Mouse (Mus musculus) liver, embryonic 11.5 days (tissue): Measurements from ENCODE around the gene Prn. TPM values are rescaled to one million over a fixed set of nuclear protein-coding genes. Genes with fewer than 3 reads are reported as not detected.

Experiments
- ATAC-seq: fragments of 200-750 bp; cut with Nextera tagmentation; replicated peaks from 2 replicates; pipeline ENCODE4 v1.8.0; 2017; ENCODE audit warnings: moderate number of reproducible peaks, mild to moderate bottlenecking, moderate TSS enrichment, moderate library complexity; ENCODE audit not compliant: low FRiP score
- DNase-seq: peaks from one replicate; pipeline ENCODE4 v3.0.0-alpha.2; 2017; ENCODE audit warnings: low spot score
- H3K27ac ChIP-seq: fragments of 300-500 bp; sonication (generic); 2 replicates; pipeline ENCODE4 v1.5.1; 2014; ENCODE audit warnings: mild to moderate bottlenecking, low read depth, low read length, control low read depth
- H3K27me3 ChIP-seq: fragments of 300-500 bp; sonication (generic); replicated peaks from 2 replicates; pipeline ENCODE4 v1.6.1; 2014; ENCODE audit warnings: low read length, mixed read lengths; ENCODE audit not compliant: control insufficient read depth, insufficient read depth
- H3K36me3 ChIP-seq: fragments of 300-500 bp; sonication (generic); 2 replicates; pipeline ENCODE4 v1.6.1; 2014; ENCODE audit warnings: mild to moderate bottlenecking, low read length, moderate library complexity, mixed read lengths; ENCODE audit not compliant: control insufficient read depth, insufficient read depth
- H3K4me1 ChIP-seq: fragments of 300-500 bp; sonication (generic); replicated peaks from 2 replicates; pipeline ENCODE4 v1.6.1; 2014; ENCODE audit warnings: low read length, mixed read lengths; ENCODE audit not compliant: control insufficient read depth, insufficient read depth
- H3K4me2 ChIP-seq: fragments of 300-500 bp; sonication (generic); 2 replicates; pipeline ENCODE4 v1.6.1; 2014; ENCODE audit warnings: mild to moderate bottlenecking, control low read depth, moderate library complexity
- H3K4me3 ChIP-seq: fragments of 300-500 bp; sonication (generic); 2 replicates; pipeline ENCODE4 v1.5.1; 2014; ENCODE audit warnings: low read depth, low read length, control low read depth
- H3K9ac ChIP-seq: fragments of 300-500 bp; sonication (generic); 2 replicates; pipeline ENCODE4 v1.6.1; 2014; ENCODE audit warnings: low read depth, low read length, control low read depth
- H3K9me3 ChIP-seq: fragments of 300-500 bp; sonication (generic); 2 replicates; pipeline ENCODE4 v1.6.1; 2016; ENCODE audit warnings: low read length, inconsistent platforms, mixed read lengths; ENCODE audit not compliant: control insufficient read depth
- WGBS: fragments of 180-500 bp; shearing (Covaris S2); extraction: QIAGEN DNeasy Blood & Tissue Kit; methylation state at CpG from one replicate; pipeline ENCODE4 v1.1.7; 2014; 5-methylcytosine and 5-hydroxymethylcytosine counted together
- polyA plus RNA-seq: library from polyadenylated mRNA; unstranded; fragments of >200 nt; fragmentation: Nextera tagmentation; extraction: Ambion mirVana; gene quantifications from 2 replicates; pipeline ENCODE4 v1.2.1, GENCODE M21; 2014

Prn gene
- polyA plus RNA-seq, 1 experiment from 2014 or later, result not detected

GRCm38 (mm10) chr2:131881766-131882165, 28.0 kb upstream of the Prn start:
- Histone ChIP-seq H3K27ac (no peak overlapping the region), H3K4me3 (no peak overlapping the region), H3K4me2 (no peak overlapping the region), H3K36me3 (no peaks in the 10 kb centered on the region), H3K4me1 (no peaks in the 10 kb centered on the region), H3K27me3 (no peaks in the 10 kb centered on the region), H3K9ac (no peak overlapping the region), H3K9me3 (no peaks in the 10 kb centered on the region)
- ATAC-seq, result no peak
- DNase-seq, result no peak
- 71% methylated on average over 4 of the region's 4 CpGs for WGBS

GRCm38 (mm10) chr2:131883136-131883535, 26.6 kb upstream of the Prn start:
- ATAC-seq, result no peak
- no peaks in the 10 kb centered on the region for H3K27me3 ChIP-seq
- no peaks in the 10 kb centered on the region for H3K9me3 ChIP-seq
- WGBS, result 59% methylated on average over 2 of the region's 2 CpGs
- H3K4me3 ChIP-seq, result no peak overlapping the region
- H3K4me2 ChIP-seq, result no peak overlapping the region
- DNase-seq, result no peak
- no peak overlapping the region for H3K27ac ChIP-seq
- H3K4me1 ChIP-seq, result no peaks in the 10 kb centered on the region; the same call in 1 of the 2 replicates
- no peaks in the 10 kb centered on the region for H3K36me3 ChIP-seq
- H3K9ac ChIP-seq, result no peak overlapping the region

- 59% methylated on average over 6 of the region's 6 CpGs for WGBS
- no peak overlapping the region for H3K27ac ChIP-seq
Measured at GRCm38 (mm10) chr2:131886503-131887160, 23.1 kb upstream of the Prn start.

GRCm38 (mm10) chr2:131888233-131888632, 21.5 kb upstream of the Prn start:
- WGBS, result 32% methylated on average over 7 of the region's 7 CpGs
- no peak overlapping the region for H3K9ac ChIP-seq
- no peaks in the 10 kb centered on the region for H3K27me3 ChIP-seq
- no peak overlapping the region for H3K4me2 ChIP-seq
- no peak for DNase-seq
- no peaks in the 10 kb centered on the region for H3K9me3 ChIP-seq
- no peak overlapping the region for H3K4me3 ChIP-seq
- no peak for ATAC-seq
- H3K27ac ChIP-seq, result no peak overlapping the region
- H3K36me3 ChIP-seq, result no peaks in the 10 kb centered on the region
- H3K4me1 ChIP-seq, result peaks cover 2% of the 10 kb centered on the region

More at GRCm38 (mm10) chr2:131886503-131887160, 23.1 kb upstream of the Prn start:
- Histone ChIP-seq H3K9me3 (no peaks in the 10 kb centered on the region), H3K4me3 (no peak overlapping the region), H3K36me3 (no peaks in the 10 kb centered on the region), H3K4me1 (peaks cover 2% of the 10 kb centered on the region), H3K9ac (no peak overlapping the region), H3K27me3 (no peaks in the 10 kb centered on the region), H3K4me2 (no peak overlapping the region)
- DNase-seq, result no peak
- no peak for ATAC-seq

GRCm38 (mm10) chr2:131892534-131892933, 17.2 kb upstream of the Prn start:
- H3K4me3 ChIP-seq, result no peak overlapping the region
- H3K4me2 ChIP-seq, result no peak overlapping the region
- peaks cover 2% of the 10 kb centered on the region for H3K4me1 ChIP-seq
- DNase-seq (no peak), ATAC-seq (no peak)
- no peaks in the 10 kb centered on the region for H3K36me3 ChIP-seq
- no peaks in the 10 kb centered on the region for H3K9me3 ChIP-seq
- no peak overlapping the region; the same call in 1 of the 2 replicates for H3K27ac ChIP-seq
- no peaks in the 10 kb centered on the region for H3K27me3 ChIP-seq
- 43% methylated on average over 5 of the region's 5 CpGs for WGBS
- no peak overlapping the region for H3K9ac ChIP-seq

GRCm38 (mm10) chr2:131895106-131895505, 14.7 kb upstream of the Prn start:
- Histone ChIP-seq H3K4me2 (no peak overlapping the region), H3K4me3 (no peak overlapping the region), H3K36me3 (no peaks in the 10 kb centered on the region), H3K27ac (no peak overlapping the region), H3K9me3 (no peaks in the 10 kb centered on the region), H3K27me3 (no peaks in the 10 kb centered on the region), H3K9ac (no peak overlapping the region), H3K4me1 (peaks cover 2% of the 10 kb centered on the region; the same call in 1 of the 2 replicates)
- no peak for ATAC-seq
- no peak for DNase-seq
- WGBS, result 65% methylated on average over 2 of the region's 2 CpGs

GRCm38 (mm10) chr2:131896011-131896410, 13.7 kb upstream of the Prn start:
- no peak for DNase-seq
- 84% methylated on average over 4 of the region's 4 CpGs for WGBS

GRCm38 (mm10) chr2:131897336-131898109, 12.2 kb upstream of the Prn start:
- Histone ChIP-seq H3K9me3 (no peaks in the 10 kb centered on the region), H3K9ac (no peak overlapping the region), H3K36me3 (no peaks in the 10 kb centered on the region), H3K27me3 (no peaks in the 10 kb centered on the region), H3K4me1 (no peaks in the 10 kb centered on the region), H3K4me3 (no peak overlapping the region), H3K4me2 (no peak overlapping the region), H3K27ac (no peak overlapping the region)
- WGBS, result 88% methylated on average over 12 of the region's 12 CpGs
- ATAC-seq (no peak), DNase-seq (no peak)

More at GRCm38 (mm10) chr2:131896011-131896410, 13.7 kb upstream of the Prn start:
- no peak overlapping the region for H3K4me3 ChIP-seq
- no peak overlapping the region for H3K9ac ChIP-seq
- H3K4me1 ChIP-seq, result no peaks in the 10 kb centered on the region; the same call in 1 of the 2 replicates
- H3K4me2 ChIP-seq, result no peak overlapping the region
- no peak overlapping the region for H3K27ac ChIP-seq
- H3K36me3 ChIP-seq, result no peaks in the 10 kb centered on the region
- no peaks in the 10 kb centered on the region for H3K9me3 ChIP-seq
- ATAC-seq, result no peak
- H3K27me3 ChIP-seq, result no peaks in the 10 kb centered on the region
